Mouse (Mus musculus) small intestine, adult 2 months (tissue): ENCODE measurements around the gene Skil.

Source experiments
- CTCF ChIP-seq: fragments of 200-500 bp; IDR thresholded peaks from 2 replicates; pipeline ENCODE4 v1.5.1; 2012; ENCODE audit warnings: low read depth, mild to moderate bottlenecking, control low read depth, inconsistent platforms, low read length, moderate library complexity, mixed read lengths; ENCODE audit not compliant: insufficient replicate concordance, insufficient read length; ENCODE audit errors: extremely low read depth
- POLR2A ChIP-seq: fragments of 200-500 bp; IDR thresholded peaks from 2 replicates; pipeline ENCODE4 v1.6.1; 2012; ENCODE audit warnings: low read depth, mild to moderate bottlenecking, control low read depth, inconsistent platforms, low read length, moderate library complexity

- TF ChIP-seq CTCF (no peak), POLR2A (no peak)
Observed at GRCm38 (mm10) chr3:31080791-31081502, 13.9 kb upstream of the Skil start.
